Mouse (Mus musculus): Measurements from ENCODE around the gene Gabrd.
"Not testable (repeated sequence)": the region's sequence is repeated elsewhere in the genome, so short reads cannot be mapped to it uniquely, and the experiment has no call there.

DNA sequence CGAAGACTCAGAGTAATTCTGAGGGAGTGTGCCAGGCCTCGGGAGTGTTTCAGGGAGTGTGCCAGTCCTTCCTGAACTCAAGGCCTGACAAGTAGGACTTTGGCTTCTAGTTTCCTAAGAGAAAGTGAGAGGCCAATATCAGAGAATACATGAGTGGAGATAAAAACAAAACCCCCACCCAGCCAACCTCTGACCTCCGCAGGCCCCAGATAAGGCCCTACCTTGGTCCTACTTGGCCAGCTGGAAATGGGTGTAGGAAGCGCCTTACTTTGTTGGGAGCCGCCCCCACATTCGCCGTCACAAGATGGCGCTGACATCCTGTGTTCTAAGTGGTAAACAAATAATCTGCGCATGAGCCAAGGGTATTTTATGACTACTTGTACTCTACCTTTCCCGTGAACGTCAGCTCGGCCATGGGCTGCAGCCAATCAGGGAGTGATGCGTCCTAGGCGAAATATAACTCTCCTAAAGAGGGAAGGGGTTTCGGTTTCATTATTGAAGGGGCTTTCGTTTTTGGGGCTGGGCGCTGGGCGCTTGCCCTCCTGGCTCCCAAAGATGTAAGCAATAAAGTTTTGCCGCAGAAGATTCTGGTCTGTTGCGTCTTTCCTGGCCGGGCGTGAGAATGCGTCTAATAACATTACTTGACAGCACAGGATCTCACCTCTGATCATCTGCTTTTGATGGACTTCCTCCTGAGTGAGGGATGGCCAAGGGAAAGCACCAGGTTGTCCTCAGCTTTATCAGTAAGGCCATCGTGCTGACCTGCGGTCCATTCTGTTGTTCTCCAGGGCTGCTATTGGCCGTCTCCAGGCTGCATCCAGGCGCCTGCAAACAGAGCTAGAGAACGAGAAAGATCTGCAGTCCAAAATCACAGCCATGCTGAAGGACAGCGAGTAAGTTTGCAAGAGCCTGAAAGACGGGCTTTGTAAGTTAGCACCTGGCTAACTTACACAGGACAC, 23.8 kb upstream of the Gabrd start:
- TF ChIP-seq POLR2A (IDR thresholded peaks at IDR 0.05; ENCODE audit: borderline replicate concordance, insufficient read depth, low read length); CTCF (IDR thresholded peaks at IDR 0.05; ENCODE audit: borderline replicate concordance, insufficient read depth, low read depth, low read length): not testable (repeated sequence)
